Mouse (Mus musculus): ENCODE data around the gene Large1.

DNA sequence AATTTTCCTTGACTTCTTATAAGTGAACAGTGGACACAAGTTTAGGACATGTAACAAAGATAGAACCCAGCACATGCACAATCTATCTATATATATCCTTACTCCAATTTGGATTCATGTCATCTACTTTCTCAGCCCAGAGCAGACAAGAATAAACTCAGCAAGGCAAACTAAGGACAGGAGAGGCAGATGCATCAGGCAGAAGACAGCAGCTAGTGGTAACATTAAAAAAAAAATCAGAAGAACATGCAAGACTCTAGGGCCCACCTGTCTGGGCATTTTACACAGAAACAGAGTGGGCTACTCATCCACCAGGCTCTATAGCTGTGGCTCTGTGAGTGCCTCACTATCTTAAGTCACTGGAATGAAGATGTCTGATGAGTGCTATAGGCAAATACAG is 536.7 kb downstream of the Large1 start:
- no peak for TF ChIP-seq CTCF (IDR thresholded peaks at IDR 0.05; ENCODE audit: low read depth)
- TF ChIP-seq EP300 (IDR thresholded peaks at IDR 0.05; ENCODE audit: low read depth) = no peak
